Mouse (Mus musculus) limb, embryonic 13.5 days (tissue): Measurements from ENCODE around the gene Map2k7. TPM values are rescaled to one million over a fixed set of nuclear protein-coding genes. Genes with fewer than 3 reads are reported as not detected.
A peak's percentile ranks its signal among the peaks of the same experiment; 100 is the strongest.

Experiments
- ATAC-seq: fragments of 200-750 bp; cut with Nextera tagmentation; 2 replicates; pipeline ENCODE4 v1.8.0; 2017; ENCODE audit warnings: low read depth, moderate number of reproducible peaks, moderate TSS enrichment; ENCODE audit not compliant: low FRiP score
- H3K27ac ChIP-seq: fragments of 300-500 bp; sonication (generic); 2 replicates; pipeline ENCODE4 v1.5.1; 2015; ENCODE audit warnings: inconsistent platforms, mild to moderate bottlenecking, moderate library complexity
- H3K27me3 ChIP-seq: fragments of 300-500 bp; sonication (generic); 2 replicates; pipeline ENCODE4 v1.6.1; 2015; ENCODE audit warnings: mild to moderate bottlenecking, inconsistent platforms
- H3K36me3 ChIP-seq: fragments of 300-500 bp; sonication (generic); 2 replicates; pipeline ENCODE4 v1.6.1; 2015; ENCODE audit warnings: inconsistent platforms, mild to moderate bottlenecking, moderate library complexity
- H3K4me1 ChIP-seq: fragments of 300-500 bp; sonication (generic); 2 replicates; pipeline ENCODE4 v1.6.1; 2015; ENCODE audit warnings: inconsistent platforms
- H3K4me2 ChIP-seq: fragments of 300-500 bp; sonication (generic); replicated peaks from 2 replicates; pipeline ENCODE4 v1.6.1; 2015; ENCODE audit warnings: inconsistent platforms, mild to moderate bottlenecking, moderate library complexity
- H3K4me3 ChIP-seq: fragments of 300-500 bp; sonication (generic); 2 replicates; pipeline ENCODE4 v1.5.1; 2015; ENCODE audit warnings: moderate library complexity, mild to moderate bottlenecking, inconsistent platforms
- H3K9ac ChIP-seq: fragments of 300-500 bp; sonication (generic); 2 replicates; pipeline ENCODE4 v1.6.1; 2015; ENCODE audit warnings: mild to moderate bottlenecking, inconsistent platforms
- H3K9me3 ChIP-seq: fragments of 300-500 bp; sonication (generic); 2 replicates; pipeline ENCODE4 v1.6.1; 2016; ENCODE audit warnings: inconsistent platforms
- WGBS: fragments of 180-500 bp; shearing (Covaris S2); methylation state at CpG from one replicate; pipeline ENCODE4 v1.1.7; 2015; 5-methylcytosine and 5-hydroxymethylcytosine counted together
- polyA plus RNA-seq: library from polyadenylated mRNA; unstranded; fragments of >200 nt; fragmentation: Nextera tagmentation; extraction: Ambion mirVana; gene quantifications from 2 replicates; pipeline ENCODE4 v1.2.1, GENCODE M21; 2015

Map2k7 gene
- polyA plus RNA-seq, 1 experiment from 2014 or later: 29.3 TPM

GRCm38 (mm10) chr8:4230612-4231351, 7.8 kb upstream of the Map2k7 start:
- no peak overlapping the region for H3K9ac ChIP-seq
- H3K4me1 ChIP-seq: peaks cover 5% of the 10 kb centered on the region
- H3K27ac ChIP-seq: no peak overlapping the region
- peaks cover 30% of the 10 kb centered on the region for H3K27me3 ChIP-seq
- no peaks in the 10 kb centered on the region for H3K36me3 ChIP-seq
- H3K4me3 ChIP-seq: no peak overlapping the region
- ATAC-seq: no peak
- WGBS: 54% methylated on average over 10 of the region's 10 CpGs
- H3K4me2 ChIP-seq: no peak overlapping the region
- H3K9me3 ChIP-seq: no peaks in the 10 kb centered on the region

DNA sequence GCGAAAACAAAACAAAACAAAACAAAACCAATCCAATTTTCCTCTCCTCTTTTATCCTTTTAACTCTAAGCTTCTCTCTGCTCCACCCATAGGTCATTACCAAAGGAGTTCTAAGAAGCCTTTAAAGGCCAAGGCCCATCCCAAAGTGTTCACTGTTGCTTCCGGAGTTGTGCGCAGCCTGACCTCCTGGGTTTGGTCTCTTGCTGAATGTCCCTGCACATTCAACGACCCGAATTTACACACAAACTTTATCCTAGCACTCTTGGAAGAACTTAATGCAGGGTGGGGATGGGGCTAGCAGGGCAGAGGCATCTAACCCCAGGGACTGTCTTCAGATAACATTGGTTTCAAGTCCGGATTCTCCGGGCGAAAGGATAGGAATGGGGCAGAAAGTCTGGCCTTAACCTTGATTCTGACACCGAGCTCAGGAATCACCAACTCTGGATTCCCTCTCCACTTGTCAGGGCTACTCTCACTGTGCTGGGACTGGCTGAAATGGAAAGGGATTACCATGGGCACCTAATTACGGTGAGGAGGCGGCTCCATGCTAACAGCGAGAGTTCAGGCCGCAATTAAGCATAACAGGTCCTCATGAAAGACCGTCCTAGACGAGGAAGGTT, 616 bp upstream of the Map2k7 start:
- H3K9me3 ChIP-seq: no peaks in the 10 kb centered on the region
- ATAC-seq: no peak
- peak overlapping the region; percentile 78 for H3K9ac ChIP-seq
- 0 out of 2 replicates have a peak, but pooled peaks cover 3% of the 10 kb centered on the region for H3K27me3 ChIP-seq
- peak overlapping the region; percentile 83 for H3K4me3 ChIP-seq
- peaks cover 25% of the 10 kb centered on the region for H3K4me1 ChIP-seq
- WGBS: 23% methylated on average over 15 of the region's 15 CpGs
- H3K27ac ChIP-seq: peak overlapping the region; percentile 93
- peak overlapping the region; percentile 90 for H3K4me2 ChIP-seq
- peaks cover 22% of the 10 kb centered on the region for H3K36me3 ChIP-seq

- Histone ChIP-seq H3K4me3 (peak overlapping the region; percentile 83), H3K27ac (peak overlapping the region; percentile 85; the same call in 1 of the 2 replicates), H3K27me3 (0 out of 2 replicates have a peak, but pooled peaks cover 3% of the 10 kb centered on the region), H3K9me3 (no peaks in the 10 kb centered on the region), H3K9ac (peak overlapping the region; percentile 78), H3K4me2 (peak overlapping the region; percentile 90), H3K4me1 (peaks cover 25% of the 10 kb centered on the region), H3K36me3 (peaks cover 36% of the 10 kb centered on the region)
- 0 out of 2 replicates have a peak, but pooled peaks have one; percentile 1 for ATAC-seq
- 13% methylated on average over 19 of the region's 19 CpGs for WGBS
These were observed 802 bp downstream of the Map2k7 start for GRCm38 (mm10) chr8:4239193-4239890.

GRCm38 (mm10) chr8:4245061-4245460, 6.5 kb downstream of the Map2k7 start:
- H3K36me3 ChIP-seq: peaks cover 85% of the 10 kb centered on the region
- H3K9ac ChIP-seq: no peak overlapping the region
- H3K4me3 ChIP-seq: no peak overlapping the region

DNA sequence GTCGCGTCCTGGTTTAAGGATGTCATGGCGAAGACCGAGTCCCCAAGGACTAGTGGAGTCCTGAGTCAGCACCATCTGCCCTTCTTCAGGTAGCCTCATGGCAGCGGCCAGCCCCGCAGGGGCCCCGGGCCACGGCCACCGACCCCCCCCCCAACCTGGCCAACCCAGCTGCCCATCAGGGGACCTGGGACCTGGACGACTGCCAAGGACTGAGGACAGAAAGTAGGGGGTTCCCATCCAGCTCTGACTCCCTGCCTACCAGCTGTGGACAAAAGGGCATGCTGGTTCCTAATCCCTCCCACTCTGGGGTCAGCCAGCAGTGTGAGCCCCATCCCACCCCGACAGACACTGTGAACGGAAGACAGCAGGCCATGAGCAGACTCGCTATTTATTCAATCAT, 7.2 kb downstream of the Map2k7 start:
- no peaks in the 10 kb centered on the region for H3K27me3 ChIP-seq
- peaks cover 85% of the 10 kb centered on the region for H3K36me3 ChIP-seq
- peak overlapping the region; percentile 25; the same call in 1 of the 2 replicates for H3K9ac ChIP-seq
- H3K4me3 ChIP-seq: no peak overlapping the region
- no peaks in the 10 kb centered on the region for H3K9me3 ChIP-seq
- H3K4me1 ChIP-seq: peaks cover 26% of the 10 kb centered on the region
- 88% methylated on average over 13 of the region's 13 CpGs for WGBS
- H3K27ac ChIP-seq: no peak overlapping the region
- ATAC-seq: no peak
- H3K4me2 ChIP-seq: no peak overlapping the region

More at GRCm38 (mm10) chr8:4245061-4245460, 6.5 kb downstream of the Map2k7 start:
- no peak overlapping the region for H3K4me2 ChIP-seq
- no peak overlapping the region for H3K27ac ChIP-seq
- ATAC-seq: no peak
- WGBS: 93% methylated on average over 5 of the region's 5 CpGs
- peaks cover 26% of the 10 kb centered on the region for H3K4me1 ChIP-seq
- no peaks in the 10 kb centered on the region for H3K9me3 ChIP-seq
- no peaks in the 10 kb centered on the region for H3K27me3 ChIP-seq

- WGBS: 95% methylated on average over 8 of the region's 8 CpGs
- Histone ChIP-seq H3K4me1 (peaks cover 23% of the 10 kb centered on the region), H3K9ac (no peak overlapping the region), H3K27me3 (no peaks in the 10 kb centered on the region), H3K36me3 (peaks cover 72% of the 10 kb centered on the region), H3K9me3 (no peaks in the 10 kb centered on the region), H3K27ac (no peak overlapping the region), H3K4me2 (no peak overlapping the region), H3K4me3 (no peak overlapping the region)
- no peak for ATAC-seq
These were observed 8.7 kb downstream of the Map2k7 start for GRCm38 (mm10) chr8:4247241-4247640.

DNA sequence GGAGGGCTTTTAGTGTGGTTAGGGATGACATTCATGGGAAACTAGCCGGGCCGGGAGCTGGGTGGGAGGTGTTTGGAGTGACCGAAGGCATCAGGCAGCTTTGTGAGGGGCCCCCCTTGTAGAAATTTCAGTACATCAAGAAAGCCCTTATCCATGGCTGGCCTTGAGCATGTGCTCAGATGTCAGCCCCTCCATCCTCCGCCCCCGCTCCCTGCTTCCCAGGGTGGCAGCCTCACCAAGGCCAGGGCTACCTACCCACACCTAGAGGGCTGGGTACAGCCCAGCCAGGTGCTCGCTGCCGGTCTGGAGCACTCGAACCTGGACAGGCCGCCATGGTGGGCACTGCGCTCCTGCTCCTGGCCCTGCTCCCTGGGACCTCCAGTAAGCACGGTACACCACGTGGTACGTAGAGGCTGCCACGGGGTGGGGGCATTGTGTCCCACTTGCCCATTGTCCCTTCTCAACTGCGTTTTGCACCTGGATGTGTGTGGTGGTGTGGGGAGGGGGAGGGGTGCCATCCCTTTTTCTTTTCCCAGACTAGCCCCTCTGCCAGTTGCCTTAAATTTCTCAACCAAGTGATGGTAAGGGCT, 9.5 kb downstream of the Map2k7 start, which contains the start of gene Tgfbr3l:
Tgfbr3l (plus strand) TSS at position 264 of the 590 bp plus-strand sequence.
- peak within 1 kb of the TSS; percentile 7; the same call in 1 of the 2 replicates for H3K27ac ChIP-seq
- peaks cover 27% of the 10 kb centered on the region for H3K4me1 ChIP-seq
- H3K36me3 ChIP-seq: peaks cover 64% of the 10 kb centered on the region
- WGBS: 85% methylated on average over 15 of the region's 15 CpGs
- no peak within 1 kb of the TSS for H3K4me3 ChIP-seq
- no peaks in the 10 kb centered on the region for H3K9me3 ChIP-seq
- no peaks in the 10 kb centered on the region for H3K27me3 ChIP-seq
- H3K4me2 ChIP-seq: peak within 1 kb of the TSS; percentile 28
- ATAC-seq: no peak
- peak within 1 kb of the TSS; percentile 52 for H3K9ac ChIP-seq

DNA sequence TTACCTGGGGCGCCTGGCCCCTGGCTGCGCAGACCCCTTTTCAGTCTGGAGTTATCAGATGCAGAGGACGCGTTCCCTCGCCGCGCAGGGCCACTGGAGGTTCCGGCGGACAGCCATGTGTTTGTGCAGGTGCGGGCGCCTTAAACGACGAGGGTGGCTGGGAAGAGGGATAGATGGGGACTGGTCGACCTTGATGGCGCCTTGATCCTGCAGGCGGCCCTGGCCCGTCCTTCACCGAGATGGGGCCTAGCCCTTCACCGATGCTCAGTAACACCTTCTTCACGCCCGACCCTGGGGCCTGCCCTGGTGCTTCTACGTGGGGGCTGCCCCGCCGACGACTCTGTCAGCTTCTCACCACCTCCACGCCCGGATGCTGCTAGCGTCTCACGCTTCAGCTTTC, 10.7 kb downstream of the Map2k7 start:
- Histone ChIP-seq H3K27me3 (no peaks in the 10 kb centered on the region), H3K27ac (peak overlapping the region; percentile 7; the same call in 1 of the 2 replicates), H3K9me3 (no peaks in the 10 kb centered on the region), H3K4me2 (peak overlapping the region; percentile 28), H3K36me3 (peaks cover 53% of the 10 kb centered on the region), H3K9ac (peak overlapping the region; percentile 52; the same call in 1 of the 2 replicates), H3K4me3 (no peak overlapping the region), H3K4me1 (peaks cover 34% of the 10 kb centered on the region)
- 12% methylated on average over 29 of the region's 29 CpGs for WGBS
- ATAC-seq: no peak

DNA sequence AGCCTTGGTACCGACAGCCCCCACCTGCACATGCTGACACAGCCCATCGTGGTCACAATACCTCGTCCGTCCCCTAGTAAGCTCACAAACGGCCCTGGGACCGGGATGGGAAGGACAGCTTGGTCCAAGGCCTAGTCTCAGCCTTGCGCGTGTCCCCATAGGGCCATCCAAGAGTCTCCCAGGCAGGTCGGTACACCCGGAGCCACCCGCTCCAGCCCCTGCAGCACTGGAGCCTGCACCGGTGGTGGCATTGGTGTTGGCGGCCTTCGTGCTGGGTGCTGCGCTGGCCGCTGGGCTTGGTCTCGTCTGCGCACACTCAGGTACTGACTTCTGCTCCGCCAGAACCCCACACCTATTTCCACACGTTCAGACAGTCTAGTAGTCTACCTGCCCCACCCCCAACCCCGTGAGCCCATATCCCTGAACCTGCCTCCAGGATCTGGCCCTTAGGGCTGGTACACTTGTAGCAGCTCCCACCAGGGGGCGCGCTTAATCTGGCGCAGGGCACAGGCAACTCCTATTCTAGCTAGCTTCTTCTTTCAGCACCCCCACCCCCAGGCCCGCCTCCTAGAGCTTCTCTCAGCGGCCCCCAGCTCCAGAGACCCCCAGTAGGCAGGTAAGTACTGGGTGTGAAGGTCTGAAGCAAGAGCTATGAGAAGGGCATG, 11.9 kb downstream of the Map2k7 start:
- ATAC-seq: peak; percentile 2; the same call in 1 of the 2 replicates
- H3K4me3 ChIP-seq: no peak overlapping the region
- H3K4me2 ChIP-seq: no peak overlapping the region
- H3K27ac ChIP-seq: no peak overlapping the region
- H3K9ac ChIP-seq: no peak overlapping the region
- peaks cover 53% of the 10 kb centered on the region for H3K36me3 ChIP-seq
- WGBS: 37% methylated on average over 26 of the region's 26 CpGs
- H3K27me3 ChIP-seq: no peaks in the 10 kb centered on the region
- no peaks in the 10 kb centered on the region for H3K9me3 ChIP-seq
- H3K4me1 ChIP-seq: peaks cover 40% of the 10 kb centered on the region

DNA sequence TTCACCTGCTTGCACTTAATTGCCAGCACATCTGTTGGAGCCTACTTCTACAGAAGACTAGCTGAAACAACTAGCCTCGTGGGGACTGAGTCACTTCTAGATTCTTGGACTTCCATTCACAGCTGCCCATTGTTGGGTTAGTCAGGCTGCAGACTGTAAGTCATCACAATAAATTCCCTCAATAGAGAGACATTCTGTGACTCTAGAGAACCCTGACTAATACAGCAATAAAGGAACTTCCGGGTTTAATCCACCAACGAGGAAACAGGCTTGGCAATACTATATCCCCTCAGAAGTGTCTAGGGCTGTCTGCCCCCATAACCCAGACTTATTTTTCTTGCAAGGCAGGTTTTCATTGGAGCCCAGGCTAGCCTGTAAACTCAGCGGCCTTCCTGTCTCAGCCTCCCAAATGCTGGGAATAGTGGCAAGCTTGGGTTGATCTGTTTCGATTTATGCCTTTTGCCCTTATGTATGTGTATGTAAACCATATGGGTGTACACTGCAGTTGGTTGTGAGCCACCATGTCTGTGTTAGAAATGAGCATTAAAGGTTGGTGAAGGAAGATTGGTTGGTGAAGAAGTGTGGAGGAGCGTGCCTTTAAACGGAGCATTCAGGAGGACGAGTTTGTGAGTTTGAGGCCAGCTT, 13.7 kb downstream of the Map2k7 start:
- Histone ChIP-seq H3K27ac (0 out of 2 replicates have a peak overlapping the region, but pooled peaks have one; percentile 91), H3K9me3 (no peaks in the 10 kb centered on the region), H3K4me3 (peak overlapping the region; percentile 79), H3K4me2 (peak overlapping the region; percentile 83), H3K27me3 (no peaks in the 10 kb centered on the region), H3K36me3 (peaks cover 52% of the 10 kb centered on the region), H3K4me1 (peaks cover 47% of the 10 kb centered on the region), H3K9ac (peak overlapping the region; percentile 88)
- no peak for ATAC-seq
- WGBS: 43% methylated on average over 8 of the region's 8 CpGs
